Mouse (Mus musculus): ENCODE results near the gene Olfr12. TPM values are rescaled to one million over a fixed set of nuclear protein-coding genes. Genes with fewer than 3 reads are reported as not detected.

The Olfr12 gene
- total and polyA plus RNA-seq, 2 experiments from 2014 or later: not detected

- H3K9me3 ChIP-seq (ENCODE audit: low read length): no peaks in the 10 kb centered on the region
- 0 out of 2 replicates have a peak, but pooled peaks have one; percentile 1 for TF ChIP-seq CTCF (IDR thresholded peaks at IDR 0.05)
- 2% methylated on average over 50 of the region's 50 CpGs for WGBS
- peaks cover 11% of the 10 kb centered on the region for H3K4me1 ChIP-seq (ENCODE audit: insufficient read depth, low read length)
- no peaks in the 10 kb centered on the region for H3K27me3 ChIP-seq (ENCODE audit: insufficient read depth, low read length)
- H3K27ac ChIP-seq (ENCODE audit: low read depth, low read length): peak within 1 kb of the TSS; percentile 89
- H3K4me3 ChIP-seq (ENCODE audit: low read depth, low read length): peak within 1 kb of the TSS; percentile 81
- DNase-seq (ENCODE audit: low spot score): peak; percentile 95
- H3K9ac ChIP-seq (replicated peaks; ENCODE audit: low read length, poor library complexity, severe bottlenecking): peak within 1 kb of the TSS; percentile 91
- ATAC-seq (ENCODE audit: low FRiP score): peak; percentile 94
- peak within 1 kb of the TSS; percentile 77 for H3K4me2 ChIP-seq (ENCODE audit: low read depth, low read length, poor library complexity, severe bottlenecking)
- H3K36me3 ChIP-seq (ENCODE audit: insufficient read depth, low read length): peaks cover 22% of the 10 kb centered on the region
These were observed 24.1 kb downstream of the Olfr12 start, which contains the start of gene Cops9 for GRCm38 (mm10) chr1:92641514-92642272. Gene Cops9, minus strand, starts transcription at chr1:92641985.

GRCm38 (mm10) chr1:92643691-92644090 is 26.1 kb downstream of the Olfr12 start:
- H3K4me1 ChIP-seq (ENCODE audit: insufficient read depth, low read length): peaks cover 11% of the 10 kb centered on the region
- peaks cover 4% of the 10 kb centered on the region; the same call in 1 of the 2 replicates for H3K36me3 ChIP-seq (ENCODE audit: insufficient read depth, low read length)
- H3K4me2 ChIP-seq (ENCODE audit: low read depth, low read length, poor library complexity, severe bottlenecking): no peak overlapping the region
- ATAC-seq (ENCODE audit: low FRiP score) (no peak), DNase-seq (ENCODE audit: low spot score) (no peak)
- no peaks in the 10 kb centered on the region for H3K27me3 ChIP-seq (ENCODE audit: insufficient read depth, low read length)
- WGBS: 82% methylated on average over 4 of the region's 4 CpGs
- H3K27ac ChIP-seq (ENCODE audit: low read depth, low read length): no peak overlapping the region
- TF ChIP-seq CTCF (IDR thresholded peaks at IDR 0.05): no peak
- no peaks in the 10 kb centered on the region for H3K9me3 ChIP-seq (ENCODE audit: low read length)
- no peak overlapping the region for H3K4me3 ChIP-seq (ENCODE audit: low read depth, low read length)
- no peak overlapping the region for H3K9ac ChIP-seq (replicated peaks; ENCODE audit: low read length, poor library complexity, severe bottlenecking)

- Histone ChIP-seq H3K9ac (replicated peaks; ENCODE audit: low read length, poor library complexity, severe bottlenecking) (no peak overlapping the region), H3K27me3 (ENCODE audit: insufficient read depth, low read length) (no peaks in the 10 kb centered on the region), H3K4me2 (ENCODE audit: low read depth, low read length, poor library complexity, severe bottlenecking) (no peak overlapping the region), H3K36me3 (ENCODE audit: insufficient read depth, low read length) (no peaks in the 10 kb centered on the region), H3K27ac (ENCODE audit: low read depth, low read length) (no peak overlapping the region), H3K4me3 (ENCODE audit: low read depth, low read length) (no peak overlapping the region), H3K9me3 (ENCODE audit: low read length) (no peaks in the 10 kb centered on the region), H3K4me1 (ENCODE audit: insufficient read depth, low read length) (peaks cover 10% of the 10 kb centered on the region)
- WGBS: 82% methylated on average over 5 of the region's 5 CpGs
- DNase-seq (ENCODE audit: low spot score): no peak
- ATAC-seq (ENCODE audit: low FRiP score): no peak
- no peak for TF ChIP-seq CTCF (IDR thresholded peaks at IDR 0.05)
These were observed 27.3 kb downstream of the Olfr12 start for GRCm38 (mm10) chr1:92644916-92645315.

- 62% methylated on average over 2 of the region's 2 CpGs for WGBS
- ATAC-seq (ENCODE audit: low FRiP score): no peak
- DNase-seq (ENCODE audit: low spot score): no peak
These were observed 28.5 kb downstream of the Olfr12 start for GRCm38 (mm10) chr1:92646111-92646510.

GRCm38 (mm10) chr1:92646601-92647000 is 29.0 kb downstream of the Olfr12 start:
- no peak overlapping the region for H3K4me3 ChIP-seq (ENCODE audit: low read depth, low read length)
- no peaks in the 10 kb centered on the region for H3K9me3 ChIP-seq (ENCODE audit: low read length)
- H3K36me3 ChIP-seq (ENCODE audit: insufficient read depth, low read length): no peaks in the 10 kb centered on the region
- H3K27me3 ChIP-seq (ENCODE audit: insufficient read depth, low read length): no peaks in the 10 kb centered on the region
- peaks cover 5% of the 10 kb centered on the region; the same call in 1 of the 2 replicates for H3K4me1 ChIP-seq (ENCODE audit: insufficient read depth, low read length)
- WGBS: 81% methylated on average over 7 of the region's 7 CpGs
- DNase-seq (ENCODE audit: low spot score) (no peak), ATAC-seq (ENCODE audit: low FRiP score) (no peak)
- no peak overlapping the region for H3K27ac ChIP-seq (ENCODE audit: low read depth, low read length)
- no peak overlapping the region for H3K9ac ChIP-seq (replicated peaks; ENCODE audit: low read length, poor library complexity, severe bottlenecking)
- H3K4me2 ChIP-seq (ENCODE audit: low read depth, low read length, poor library complexity, severe bottlenecking): no peak overlapping the region
- TF ChIP-seq CTCF (IDR thresholded peaks at IDR 0.05): no peak

More at GRCm38 (mm10) chr1:92646111-92646510, 28.5 kb downstream of the Olfr12 start:
- Histone ChIP-seq H3K9me3 (ENCODE audit: low read length) (no peaks in the 10 kb centered on the region), H3K4me1 (ENCODE audit: insufficient read depth, low read length) (peaks cover 5% of the 10 kb centered on the region; the same call in 1 of the 2 replicates), H3K27ac (ENCODE audit: low read depth, low read length) (no peak overlapping the region), H3K9ac (replicated peaks; ENCODE audit: low read length, poor library complexity, severe bottlenecking) (0 out of 2 replicates have a peak overlapping the region, but pooled peaks have one; percentile 29), H3K4me3 (ENCODE audit: low read depth, low read length) (no peak overlapping the region), H3K36me3 (ENCODE audit: insufficient read depth, low read length) (no peaks in the 10 kb centered on the region), H3K4me2 (ENCODE audit: low read depth, low read length, poor library complexity, severe bottlenecking) (no peak overlapping the region), H3K27me3 (ENCODE audit: insufficient read depth, low read length) (no peaks in the 10 kb centered on the region)
- TF ChIP-seq CTCF (IDR thresholded peaks at IDR 0.05): no peak

GRCm38 (mm10) chr1:92647026-92647425 is 29.4 kb downstream of the Olfr12 start:
- H3K4me3 ChIP-seq (ENCODE audit: low read depth, low read length): no peak overlapping the region
- H3K27ac ChIP-seq (ENCODE audit: low read depth, low read length): no peak overlapping the region
- WGBS: 72% methylated on average over 4 of the region's 4 CpGs
- TF ChIP-seq CTCF (IDR thresholded peaks at IDR 0.05): no peak
- H3K4me1 ChIP-seq (ENCODE audit: insufficient read depth, low read length): peaks cover 5% of the 10 kb centered on the region; the same call in 1 of the 2 replicates
- H3K9me3 ChIP-seq (ENCODE audit: low read length): no peaks in the 10 kb centered on the region
- no peaks in the 10 kb centered on the region for H3K36me3 ChIP-seq (ENCODE audit: insufficient read depth, low read length)
- no peak for DNase-seq (ENCODE audit: low spot score)
- ATAC-seq (ENCODE audit: low FRiP score): no peak
- H3K4me2 ChIP-seq (ENCODE audit: low read depth, low read length, poor library complexity, severe bottlenecking): no peak overlapping the region
- no peaks in the 10 kb centered on the region for H3K27me3 ChIP-seq (ENCODE audit: insufficient read depth, low read length)
- H3K9ac ChIP-seq (replicated peaks; ENCODE audit: low read length, poor library complexity, severe bottlenecking): no peak overlapping the region
